Mouse (Mus musculus) ES-E14 (cell line): ENCODE measurements at regions not wholly inside any gene's neighbourhood (a gene's known extent, or its start where the extent isn't known, plus 50 kb on each side); places are given as distances from the start of the nearest gene placed in this dataset.

Source experiments
- CHD2 ChIP-seq: IDR thresholded peaks from 2 replicates; pipeline ENCODE4 v1.6.1; 2014; ENCODE audit warnings: mild to moderate bottlenecking, low read depth, low read length, inconsistent platforms
- HCFC1 ChIP-seq: IDR thresholded peaks from 2 replicates; pipeline ENCODE4 v1.6.1; 2012; ENCODE audit warnings: low read length, inconsistent platforms, borderline replicate concordance; ENCODE audit not compliant: insufficient read depth
- MAFK ChIP-seq: IDR thresholded peaks from 2 replicates; pipeline ENCODE4 v1.6.1; 2014; ENCODE audit warnings: mild to moderate bottlenecking, low read depth, low read length, inconsistent platforms; ENCODE audit not compliant: insufficient read depth
- ZC3H11A ChIP-seq: IDR thresholded peaks from 2 replicates; pipeline ENCODE4 v1.6.1; 2012; ENCODE audit warnings: low read depth, mild to moderate bottlenecking, inconsistent platforms, low read length, borderline replicate concordance
- ZNF384 ChIP-seq: IDR thresholded peaks from 2 replicates; pipeline ENCODE4 v1.6.1; 2012; ENCODE audit warnings: low read depth, low read length, inconsistent platforms

DNA sequence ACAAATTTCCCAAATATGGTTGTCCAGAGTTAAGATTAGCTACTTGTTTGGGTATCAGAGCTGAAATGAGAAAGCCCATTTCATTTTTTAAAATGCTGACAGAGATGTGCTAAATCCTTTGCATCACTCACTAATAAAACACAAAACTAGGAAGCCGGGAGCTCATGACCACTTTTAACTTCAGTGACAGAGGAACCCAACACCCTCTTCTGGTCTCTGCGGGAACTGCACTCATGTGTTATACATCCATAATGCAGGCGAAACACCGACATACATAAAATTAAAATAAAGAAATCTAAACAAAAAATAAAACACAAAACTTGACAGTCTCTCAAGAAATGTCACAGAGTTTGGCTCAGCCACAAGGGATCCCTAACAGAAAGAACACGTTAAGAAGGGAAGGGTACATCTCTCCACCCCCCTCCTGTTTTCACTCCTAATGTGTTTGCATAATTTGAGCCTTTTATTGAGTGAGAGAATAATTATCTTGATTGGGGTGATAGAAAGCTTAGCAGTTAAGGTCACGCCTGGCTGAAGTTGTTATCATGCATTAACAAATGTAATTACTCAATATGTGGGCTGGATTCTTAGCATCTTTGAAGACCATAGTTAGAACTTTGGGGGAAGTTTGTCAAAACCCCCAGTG lies 565.2 kb downstream of the Tmem132b start:
- TF ChIP-seq ZNF384 (no peak), ZC3H11A (no peak), MAFK (no peak), HCFC1 (no peak), CHD2 (no peak)
